Mouse (Mus musculus): ENCODE data around the gene Sox13.

DNA sequence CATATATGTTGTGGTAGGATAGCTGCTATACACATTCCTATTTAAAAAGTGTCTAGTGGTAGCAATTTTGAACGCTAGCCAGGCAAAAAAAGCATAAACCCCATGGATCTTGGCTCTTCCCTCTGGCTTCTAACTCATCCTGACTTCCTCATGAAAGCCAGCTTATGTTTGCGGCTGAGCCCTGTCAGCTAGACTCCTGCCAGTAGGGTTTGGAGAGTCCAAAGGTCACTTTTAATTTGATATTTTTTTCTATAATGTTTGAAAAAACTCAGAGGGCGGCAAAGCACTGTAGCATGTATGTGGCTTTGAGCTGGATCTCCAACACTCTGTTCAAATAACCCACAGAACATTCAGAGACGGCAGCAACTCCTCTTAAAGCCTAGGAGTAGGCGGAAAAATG is 39.0 kb upstream of the Sox13 start:
- TF ChIP-seq CTCF (conservative IDR thresholded peaks at IDR 0.05; ENCODE audit: low read length) (no peak), NANOG (IDR thresholded peaks at IDR 0.05; ENCODE audit: borderline replicate concordance, low read length) (no peak), POU5F1 (IDR thresholded peaks at IDR 0.05; ENCODE audit: borderline replicate concordance, low read length) (no peak)

Data from E14TG2a.4 (cell line).